Mouse (Mus musculus) spleen, adult 2 months (tissue): Measurements from ENCODE around the gene Mia2. TPM values are rescaled to one million over a fixed set of nuclear protein-coding genes. Genes with fewer than 3 reads are reported as not detected.
"Not testable (repeated sequence)": the region's sequence is repeated elsewhere in the genome, so short reads cannot be mapped to it uniquely, and the experiment has no call there.

Experiments
- DNase-seq, 2 experiments: peaks; one replicate each; pipeline versions ENCODE4 v3.0.0 to v3.0.0-alpha.2; 2012 to 2021; ENCODE audit warnings: low spot score in 2 of 2, low read depth in 1 of 2
- H3K27ac ChIP-seq: fragments of 200-500 bp; 2 replicates; pipeline ENCODE4 v1.5.1; 2012; ENCODE audit warnings: low read length, inconsistent platforms; ENCODE audit not compliant: insufficient read depth
- H3K27me3 ChIP-seq: fragments of 200-500 bp; 2 replicates; pipeline ENCODE4 v1.6.1; 2012; ENCODE audit warnings: mild to moderate bottlenecking, moderate library complexity, low read length, inconsistent platforms; ENCODE audit not compliant: control insufficient read depth, insufficient read depth
- H3K36me3 ChIP-seq: fragments of 200-500 bp; 2 replicates; pipeline ENCODE4 v1.6.1; 2012; ENCODE audit warnings: mild to moderate bottlenecking, low read length, inconsistent platforms; ENCODE audit not compliant: control insufficient read depth, insufficient read depth
- H3K4me1 ChIP-seq: fragments of 200-500 bp; 2 replicates; pipeline ENCODE4 v1.6.1; 2011; ENCODE audit warnings: inconsistent platforms; ENCODE audit not compliant: control insufficient read depth, insufficient read depth, insufficient read length
- H3K4me3 ChIP-seq: fragments of 200-500 bp; 2 replicates; pipeline ENCODE4 v1.5.1; 2011; ENCODE audit warnings: mild to moderate bottlenecking, inconsistent platforms; ENCODE audit not compliant: insufficient read depth, insufficient read length; ENCODE audit errors: extremely low read depth
- CTCF ChIP-seq: fragments of 200-500 bp; IDR thresholded peaks from 2 replicates; pipeline ENCODE4 v1.5.1; 2011; ENCODE audit warnings: mild to moderate bottlenecking, inconsistent platforms; ENCODE audit not compliant: insufficient read depth, insufficient read length, insufficient replicate concordance; ENCODE audit errors: extremely low read depth
- POLR2A ChIP-seq: fragments of 200-500 bp; IDR thresholded peaks from 2 replicates; pipeline ENCODE4 v1.6.1; 2011; ENCODE audit warnings: low read depth, low read length, inconsistent platforms
- WGBS: fragments of 180-500 bp; shearing (Covaris S2); methylation state at CpG from one replicate; pipeline ENCODE4 v1.1.7; 2018; 5-methylcytosine and 5-hydroxymethylcytosine counted together
- polyA plus RNA-seq: library from polyadenylated mRNA; depleted of rRNA; stranded (reverse); fragments of >200 nt; gene quantifications from 2 replicates; pipeline ENCODE4 v1.2.3, GENCODE M21; 2012

Gene Mia2
- polyA plus RNA-seq, 1 experiment: 16.5 TPM

- peak overlapping the region; percentile 71; the same call in 1 of the 2 replicates for H3K27ac ChIP-seq
- DNase-seq: no peak
- H3K27me3 ChIP-seq: no peaks in the 10 kb centered on the region
- H3K4me1 ChIP-seq: peaks cover 16% of the 10 kb centered on the region
- TF ChIP-seq CTCF (no peak), POLR2A (no peak)
- no peaks in the 10 kb centered on the region for H3K36me3 ChIP-seq
- WGBS: 17% methylated on average over 6 of the region's 6 CpGs
- no peak overlapping the region; the same call in 1 of the 2 replicates for H3K4me3 ChIP-seq
Measured at GRCm38 (mm10) chr12:59216676-59217266, 121.2 kb downstream of the Mia2 start.

GRCm38 (mm10) chr12:59217331-59217730, 121.7 kb downstream of the Mia2 start:
- DNase-seq: no peak
- H3K27ac ChIP-seq: peak overlapping the region; percentile 71
- peak overlapping the region; percentile 35 for H3K4me3 ChIP-seq
- WGBS: 78% methylated on average over 3 of the region's 3 CpGs
- H3K27me3 ChIP-seq: no peaks in the 10 kb centered on the region
- peaks cover 16% of the 10 kb centered on the region for H3K4me1 ChIP-seq
- H3K36me3 ChIP-seq: no peaks in the 10 kb centered on the region
- TF ChIP-seq CTCF: no peak
- no peak for TF ChIP-seq POLR2A

DNA sequence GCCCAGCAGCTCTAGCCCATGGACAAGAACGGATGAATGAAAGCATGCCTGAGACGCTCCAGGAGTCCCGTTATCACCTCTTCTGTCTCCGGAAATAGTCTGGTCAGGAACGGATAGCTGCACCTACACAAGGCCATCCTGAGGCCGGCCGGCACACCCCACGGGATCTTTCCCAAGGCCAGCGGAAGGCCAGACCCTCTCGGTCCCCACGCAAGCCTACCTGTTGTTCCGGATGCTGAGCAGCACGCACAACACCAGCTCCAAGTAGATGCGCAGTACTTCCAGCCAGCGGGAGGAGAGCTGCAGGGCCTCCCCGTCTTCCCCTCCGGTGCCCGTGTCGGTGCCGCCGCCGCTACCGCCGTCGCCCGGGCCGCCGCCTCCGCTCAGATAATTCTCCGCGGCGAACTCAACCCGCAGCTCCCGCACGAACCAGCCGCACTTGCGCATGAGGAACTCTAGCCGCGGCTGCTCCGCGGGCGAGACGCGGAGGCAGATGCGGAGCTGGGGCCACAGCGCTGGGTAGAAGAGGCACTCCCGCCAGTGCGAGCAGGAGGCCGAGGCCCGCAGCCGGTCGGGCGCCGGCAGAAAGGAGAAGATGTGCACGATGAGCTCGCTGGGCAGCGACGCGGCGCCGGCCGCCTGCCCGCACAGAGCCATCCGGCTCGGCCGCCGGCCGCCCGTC, 123.2 kb downstream of the Mia2 start:
- Histone ChIP-seq H3K27me3 (no peaks in the 10 kb centered on the region), H3K27ac (peak overlapping the region; percentile 99), H3K36me3 (no peaks in the 10 kb centered on the region), H3K4me1 (peaks cover 16% of the 10 kb centered on the region), H3K4me3 (peak overlapping the region; percentile 97)
- under 1% methylated on average over 63 of the region's 69 CpGs for WGBS
- DNase-seq: no peak
- TF ChIP-seq POLR2A (no peak), CTCF (no peak)

DNA sequence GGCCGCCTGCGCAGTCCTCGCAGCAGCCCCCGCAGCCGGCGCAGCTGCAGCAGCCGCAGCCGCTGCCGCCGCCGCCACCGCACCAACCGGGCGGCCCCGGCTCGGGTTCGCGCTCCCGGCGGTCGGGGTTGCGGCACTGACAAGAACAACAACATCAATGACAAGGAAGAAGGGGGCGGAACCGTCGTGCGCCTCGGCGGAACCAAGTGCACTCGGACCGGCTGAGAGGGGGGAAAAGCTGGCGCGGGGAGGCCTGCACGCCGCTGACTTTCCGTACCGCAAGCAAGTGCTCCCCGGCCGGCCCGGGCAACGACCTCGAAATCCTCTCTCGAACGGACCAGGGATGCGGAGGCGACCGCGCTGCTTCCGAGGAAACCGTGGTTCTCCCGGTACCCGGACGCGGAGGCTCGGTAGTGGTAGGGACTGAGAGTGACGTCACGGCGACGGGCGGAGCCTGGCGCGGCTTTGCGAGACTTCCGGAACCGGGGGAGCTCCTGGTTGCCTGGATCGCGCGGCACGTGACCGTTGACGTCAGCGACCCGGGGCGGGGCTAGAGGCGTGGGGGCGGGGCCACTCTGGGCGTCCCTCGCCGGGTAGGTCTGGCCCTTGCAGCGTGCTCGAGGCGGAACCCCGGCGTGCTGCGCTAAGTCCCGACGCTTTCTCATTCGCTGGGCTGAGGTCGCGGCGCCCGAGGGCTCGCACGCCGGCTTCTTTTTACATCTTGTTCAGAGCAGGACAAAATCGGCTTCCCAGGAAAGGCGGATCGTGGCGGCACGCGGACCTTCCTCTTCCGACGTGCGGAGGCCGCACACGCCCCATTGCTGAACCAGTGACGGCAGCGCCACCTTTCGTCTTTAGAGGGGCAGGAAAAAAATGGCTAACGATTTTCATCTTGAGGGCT, 124.0 kb downstream of the Mia2 start, which contains the start of gene Fbxo33:
Gene Fbxo33, minus strand, starts transcription at position 401 of the 901 bp plus-strand sequence.
- H3K27me3 ChIP-seq: no peaks in the 10 kb centered on the region
- WGBS: under 1% methylated on average over 109 of the region's 109 CpGs
- peak within 1 kb of the TSS; percentile 97 for H3K4me3 ChIP-seq
- TF ChIP-seq CTCF (peak; percentile 66; the same call in 1 of the 2 replicates), POLR2A (peak; percentile 28)
- H3K27ac ChIP-seq: peak within 1 kb of the TSS; percentile 99
- peaks cover 16% of the 10 kb centered on the region for H3K4me1 ChIP-seq
- DNase-seq: peak; percentile 95
- H3K36me3 ChIP-seq: no peaks in the 10 kb centered on the region

- TF ChIP-seq CTCF: no peak
- TF ChIP-seq POLR2A: no peak
- WGBS: 94% methylated on average over 5 of the region's 5 CpGs
Measured at GRCm38 (mm10) chr12:59228401-59228800, 132.8 kb downstream of the Mia2 start.

DNA sequence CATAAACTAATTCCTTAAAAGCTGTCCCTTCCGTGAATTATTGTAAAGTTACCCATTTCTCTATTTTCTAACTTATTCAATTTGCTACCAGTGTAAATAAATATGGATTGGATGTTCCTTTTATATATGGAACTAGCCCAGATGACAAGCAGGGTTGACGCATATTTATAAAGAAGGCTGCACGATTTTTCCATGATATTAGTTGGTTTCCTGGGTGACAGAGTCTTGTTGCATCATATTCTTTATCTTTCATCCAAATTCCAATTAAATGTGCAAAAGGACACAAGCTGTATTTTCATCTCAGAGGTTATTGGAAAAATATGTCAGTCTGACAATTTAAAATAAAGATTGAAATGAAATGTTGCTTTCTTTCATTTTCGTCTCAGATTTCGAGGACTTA, 142.8 kb downstream of the Mia2 start:
- TF ChIP-seq CTCF (no peak), POLR2A (no peak)
- 88% methylated on average over 5 of the region's 5 CpGs for WGBS
- no peak for DNase-seq
- Histone ChIP-seq H3K36me3 (no peaks in the 10 kb centered on the region), H3K27ac (no peak overlapping the region), H3K4me1 (no peaks in the 10 kb centered on the region), H3K4me3 (no peak overlapping the region), H3K27me3 (no peaks in the 10 kb centered on the region)

More at GRCm38 (mm10) chr12:59228401-59228800, 132.8 kb downstream of the Mia2 start:
- Histone ChIP-seq H3K4me3 (no peak overlapping the region), H3K27me3 (no peaks in the 10 kb centered on the region), H3K4me1 (no peaks in the 10 kb centered on the region), H3K27ac (no peak overlapping the region), H3K36me3 (no peaks in the 10 kb centered on the region)
- DNase-seq: no peak

GRCm38 (mm10) chr12:59241031-59241430, 145.4 kb downstream of the Mia2 start:
- H3K36me3 ChIP-seq, H3K27ac ChIP-seq, H3K4me3 ChIP-seq, H3K4me1 ChIP-seq, H3K27me3 ChIP-seq, DNase-seq: not testable (repeated sequence)
- 82% methylated on average over 8 of the region's 8 CpGs for WGBS
